Comparison of ENCODE assay signal across 15 mouse cellular contexts in the genomic region with DNA sequence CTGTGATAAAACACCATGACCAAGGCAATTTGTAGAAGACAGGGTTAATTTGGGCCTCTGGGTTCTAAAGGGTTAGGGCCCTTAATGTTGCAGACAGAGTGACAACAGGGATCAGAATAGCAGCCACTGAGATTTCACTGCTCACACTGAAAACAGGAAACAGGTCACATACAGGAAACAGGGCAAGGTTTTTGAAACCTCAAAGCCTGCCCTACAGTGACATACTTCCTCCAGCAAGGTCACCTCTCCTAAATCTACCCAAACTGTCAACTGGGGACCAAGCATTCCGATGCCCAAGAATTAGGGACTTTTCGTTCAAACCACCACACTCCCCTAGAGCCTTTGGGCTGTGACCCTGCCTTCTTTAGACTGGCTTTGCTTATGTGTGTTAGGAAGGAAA. TPM values are rescaled to one million over a fixed set of nuclear protein-coding genes. Genes with fewer than 3 reads are reported as not detected.
DNase-seq lines count a peak whose midpoint lies in the region; TF ChIP-seq lines count a peak whose summit lies in the region.
"Had no signal": no experiment of that assay in that cellular context is flagged by ENCODE, and none has a peak within 500 bp of the region (broad histone marks: within the 10 kb centered on the region; RNA-seq: fewer than 3 reads in every experiment).

No protein-coding gene starts in this region.

- no peaks in the 10 kb centered on the region for H3K36me3 ChIP-seq in spleen, adult 2 months (ENCODE audit: control insufficient read depth, insufficient read depth, low read length)
- H3K36me3 ChIP-seq: embryonic facial prominence, embryonic 12.5 days; liver, embryonic 15.5 days had no signal

- no peaks in the 10 kb centered on the region for H3K27me3 ChIP-seq in spleen, adult 2 months (ENCODE audit: control insufficient read depth, insufficient read depth, low read length)
- H3K27me3 ChIP-seq: embryonic facial prominence, embryonic 12.5 days; liver, embryonic 15.5 days had no signal

- no peak for TF ChIP-seq CTCF in gastrocnemius, adult 2 months (IDR thresholded peaks at IDR 0.05)
- TF ChIP-seq CTCF in spleen, adult 2 months (IDR thresholded peaks at IDR 0.05; ENCODE audit: extremely low read depth, insufficient read depth, insufficient read length, insufficient replicate concordance): no peak

- 6% methylated on average over 2 of the region's 2 CpGs for WGBS in spleen, adult 2 months

- peak overlapping the region; percentile 8; the same call in 1 of the 2 replicates for H3K27ac ChIP-seq in gastrocnemius, adult 2 months
- peak overlapping the region; percentile 86 for H3K27ac ChIP-seq in spleen, adult 2 months (ENCODE audit: insufficient read depth, low read length)
- H3K27ac ChIP-seq: embryonic facial prominence, embryonic 12.5 days; hindbrain, embryonic 14.5 days; liver, embryonic 15.5 days had no signal

- no peak for TF ChIP-seq POLR2A in spleen, adult 2 months (IDR thresholded peaks at IDR 0.05; ENCODE audit: low read depth, low read length)

- intact Hi-C loops in gastrocnemius, adult 2 months (cut with DNase I): loop anchor here (10.0 kb wide), 1 partner anchor 215 kb away; no protein-coding TSS in a partner anchor

- no peak overlapping the region for H3K4me3 ChIP-seq in gastrocnemius, adult 2 months
- H3K4me3 ChIP-seq in spleen, adult 2 months (ENCODE audit: extremely low read depth, insufficient read depth, insufficient read length): no peak overlapping the region
- H3K4me3 ChIP-seq: embryonic facial prominence, embryonic 12.5 days; liver, embryonic 15.5 days had no signal

- no peak for DNase-seq in gastrocnemius, adult 2 months
- DNase-seq in gastrocnemius, adult 18-20 months (ENCODE audit: low spot score): no peak
- DNase-seq in spleen, adult 2 months (ENCODE audit: low read depth in 1 of 2, low spot score in 2 of 2): peak; percentile 49 to 73
- DNase-seq in spleen, postnatal 4 days (ENCODE audit: low spot score in 2 of 2): no peak
- peak; percentile 87 for DNase-seq in induced T-regulatory cell, adult 2 months (ENCODE audit: low read depth)
- DNase-seq in thymus, postnatal 25 days: peak; percentile 29
- DNase-seq in urinary bladder, postnatal 25 days (ENCODE audit: low spot score): no peak
- DNase-seq in right cerebral cortex, postnatal 36 days (ENCODE audit: low spot score in 2 of 2): no peak
- DNase-seq: cerebellum, adult 8-10 months; layer of hippocampus, adult 9-11 months had no signal

- H3K4me1 ChIP-seq in spleen, adult 2 months (ENCODE audit: control insufficient read depth, insufficient read depth, insufficient read length): peaks cover 17% of the 10 kb centered on the region
- H3K4me1 ChIP-seq: liver, embryonic 15.5 days had no signal

RNA-seq across cellular contexts. Expression of a gene that starts 13.2 kb away (rescaled TPM):
- total RNA-seq in gastrocnemius, adult 2 months (2021): 1 to 10 TPM; 1.2 to 1.4 TPM
- 1 to 10 TPM in 1 of 2 experiments, under 1 TPM in 1; 1.00 to 1.6 TPM for total RNA-seq in gastrocnemius, adult 18-20 months (2021)
- polyA plus RNA-seq in spleen, adult 2 months (2012; rRNA removed): 0.94 and 1.8 TPM in 2 replicates
- total RNA-seq: left cerebral cortex, postnatal 36 days had no signal

RNA-seq across cellular contexts. Expression of a gene that starts 25.4 kb away (rescaled TPM):
- 10 to 100 TPM; 14.0 to 15.9 TPM for total RNA-seq in gastrocnemius, adult 2 months (2021)
- 10 to 100 TPM; 15.0 to 20.7 TPM for total RNA-seq in gastrocnemius, adult 18-20 months (2021)
- polyA plus RNA-seq in spleen, adult 2 months (2012; rRNA removed): 22.1 and 26.8 TPM in 2 replicates

RNA-seq across cellular contexts. Expression of a gene that starts 30.6 kb away (rescaled TPM):
- 1 to 10 TPM; 2.4 to 3.3 TPM for total RNA-seq in gastrocnemius, adult 2 months (2021)
- total RNA-seq in gastrocnemius, adult 18-20 months (2021): 1 to 10 TPM; 1.7 to 3.5 TPM
- 0.92 and 1.0 TPM in 2 replicates for polyA plus RNA-seq in spleen, adult 2 months (2012; rRNA removed)
- polyA plus RNA-seq: heart, embryonic 14.5 days; liver, embryonic 15.5 days had no signal

RNA-seq across cellular contexts. Expression of a gene that starts 32.7 kb away (rescaled TPM):
- total RNA-seq in gastrocnemius, adult 2 months (2021): 1,000 to 10,000 TPM in 1 of 2 experiments, 100 to 1,000 TPM in 1; 944 to 1,010 TPM
- 1,000 to 10,000 TPM in 1 of 2 experiments, 100 to 1,000 TPM in 1; 983 to 1,012 TPM for total RNA-seq in gastrocnemius, adult 18-20 months (2021)
- 60.6 and 67.6 TPM in 2 replicates for polyA plus RNA-seq in spleen, adult 2 months (2012; rRNA removed)

RNA-seq across cellular contexts. Expression of a gene that starts 37.1 kb away (rescaled TPM):
- total RNA-seq in gastrocnemius, adult 2 months (2021): 100 to 1,000 TPM; 748 to 815 TPM
- 100 to 1,000 TPM; 924 to 953 TPM for total RNA-seq in gastrocnemius, adult 18-20 months (2021)
- polyA plus RNA-seq in spleen, adult 2 months (2012; rRNA removed): 41.6 and 48.4 TPM in 2 replicates

Comparison
In these comparisons a context has a peak if more than half of its experiments do, and no peak if none do; other contexts are left out.
1. DNase-seq: peak in spleen, adult 2 months (2 of 2), induced T-regulatory cell, adult 2 months (single experiment) and thymus, postnatal 25 days (single experiment); none in gastrocnemius, adult 2 months (single experiment), gastrocnemius, adult 18-20 months (single experiment), spleen, postnatal 4 days (0 of 2), urinary bladder, postnatal 25 days (single experiment) and right cerebral cortex, postnatal 36 days (0 of 2).